Mouse (Mus musculus) kidney, embryonic 16.5 days (tissue): Measurements from ENCODE around the gene Ugt2b35. TPM values are rescaled to one million over a fixed set of nuclear protein-coding genes. Genes with fewer than 3 reads are reported as not detected.
"Not testable (repeated sequence)": the region's sequence is repeated elsewhere in the genome, so short reads cannot be mapped to it uniquely, and the experiment has no call there.

Experiments
- ATAC-seq: fragments of 200-750 bp; cut with Nextera tagmentation; 2 replicates; pipeline ENCODE4 v1.8.0; 2017; ENCODE audit warnings: moderate TSS enrichment; ENCODE audit not compliant: low FRiP score, low TSS enrichment
- H3K27ac ChIP-seq: fragments of 300-500 bp; sonication (generic); 2 replicates; pipeline ENCODE4 v1.5.1; 2014; ENCODE audit warnings: low read length
- H3K27me3 ChIP-seq: fragments of 300-500 bp; sonication (generic); 2 replicates; pipeline ENCODE4 v1.6.1; 2014; ENCODE audit warnings: low read length, control low read depth, mixed read lengths; ENCODE audit not compliant: insufficient read depth
- H3K36me3 ChIP-seq: fragments of 300-500 bp; sonication (generic); 2 replicates; pipeline ENCODE4 v1.6.1; 2014; ENCODE audit warnings: low read length, control low read depth, mixed read lengths; ENCODE audit not compliant: insufficient read depth
- H3K4me1 ChIP-seq: fragments of 300-500 bp; sonication (generic); 2 replicates; pipeline ENCODE4 v1.6.1; 2014; ENCODE audit warnings: low read length, control low read depth, mixed read lengths; ENCODE audit not compliant: insufficient read depth
- H3K4me2 ChIP-seq: fragments of 300-500 bp; sonication (generic); replicated peaks from 2 replicates; pipeline ENCODE4 v1.6.1; 2014; ENCODE audit warnings: low read depth, low read length
- H3K4me3 ChIP-seq: fragments of 300-500 bp; sonication (generic); 2 replicates; pipeline ENCODE4 v1.5.1; 2014; ENCODE audit warnings: mild to moderate bottlenecking, low read length
- H3K9ac ChIP-seq: fragments of 300-500 bp; sonication (generic); replicated peaks from 2 replicates; pipeline ENCODE4 v1.6.1; 2014; ENCODE audit warnings: low read length
- H3K9me3 ChIP-seq: fragments of 300-500 bp; sonication (generic); 2 replicates; pipeline ENCODE4 v1.6.1; 2016; ENCODE audit warnings: low read length, control low read depth
- WGBS: fragments of 180-500 bp; shearing (Covaris S2); extraction: QIAGEN DNeasy Blood & Tissue Kit; methylation state at CpG from one replicate; pipeline ENCODE4 v1.1.7; 2014; 5-methylcytosine and 5-hydroxymethylcytosine counted together
- polyA plus RNA-seq: library from polyadenylated mRNA; unstranded; fragments of >200 nt; fragmentation: Nextera tagmentation; extraction: Ambion mirVana; gene quantifications from 2 replicates; pipeline ENCODE4 v1.2.1, GENCODE M21; 2015

Gene Ugt2b35
- polyA plus RNA-seq: not detected in 2 replicates

- H3K27me3 ChIP-seq: no peaks in the 10 kb centered on the region
- H3K4me3 ChIP-seq: no peak within 1 kb of the TSS
- no peak within 1 kb of the TSS for H3K9ac ChIP-seq
- H3K36me3 ChIP-seq: no peaks in the 10 kb centered on the region
- H3K27ac ChIP-seq: no peak within 1 kb of the TSS
- H3K9me3 ChIP-seq: no peaks in the 10 kb centered on the region
- H3K4me1 ChIP-seq: no peaks in the 10 kb centered on the region
- 69% methylated on average over 4 of the region's 4 CpGs for WGBS
- no peak within 1 kb of the TSS for H3K4me2 ChIP-seq
- ATAC-seq: no peak
These were observed at the start of gene Ugt2b35 for GRCm38 (mm10) chr5:87000395-87001073. Gene Ugt2b35 (plus strand): TSS chr5:87000860.

GRCm38 (mm10) chr5:86960504-86960903, 40.2 kb upstream of the Ugt2b35 start:
- Histone ChIP-seq H3K4me1 (no peaks in the 10 kb centered on the region), H3K27ac (no peak overlapping the region), H3K9ac (no peak overlapping the region), H3K27me3 (no peaks in the 10 kb centered on the region), H3K9me3 (no peaks in the 10 kb centered on the region), H3K36me3 (no peaks in the 10 kb centered on the region), H3K4me2 (no peak overlapping the region), H3K4me3 (no peak overlapping the region)
- WGBS: 79% methylated on average over 3 of the region's 3 CpGs
- ATAC-seq: no peak

GRCm38 (mm10) chr5:86961587-86962358, 38.9 kb upstream of the Ugt2b35 start:
- WGBS: 65% methylated on average over 3 of the region's 3 CpGs
- Histone ChIP-seq H3K4me3 (no peak overlapping the region), H3K4me2 (no peak overlapping the region), H3K36me3 (no peaks in the 10 kb centered on the region), H3K9ac (no peak overlapping the region), H3K27me3 (no peaks in the 10 kb centered on the region), H3K9me3 (no peaks in the 10 kb centered on the region), H3K27ac (no peak overlapping the region), H3K4me1 (no peaks in the 10 kb centered on the region)
- ATAC-seq: peak; percentile 51; the same call in 1 of the 2 replicates

GRCm38 (mm10) chr5:86962849-86963248, 37.8 kb upstream of the Ugt2b35 start:
- WGBS: 22% methylated on average over 1 of the region's 1 CpGs

GRCm38 (mm10) chr5:86967271-86967670, 33.4 kb upstream of the Ugt2b35 start:
- not testable (repeated sequence) for H3K9ac ChIP-seq, H3K4me2 ChIP-seq, H3K4me3 ChIP-seq, H3K36me3 ChIP-seq, H3K27ac ChIP-seq, H3K27me3 ChIP-seq, ATAC-seq, H3K4me1 ChIP-seq, H3K9me3 ChIP-seq
- WGBS: 85% methylated on average over 5 of the region's 5 CpGs

More at GRCm38 (mm10) chr5:86962849-86963248, 37.8 kb upstream of the Ugt2b35 start:
- not testable (repeated sequence) for H3K4me3 ChIP-seq, H3K9ac ChIP-seq, H3K9me3 ChIP-seq, H3K27ac ChIP-seq, H3K27me3 ChIP-seq, ATAC-seq, H3K4me1 ChIP-seq, H3K36me3 ChIP-seq, H3K4me2 ChIP-seq

GRCm38 (mm10) chr5:87004735-87005134, 4.1 kb downstream of the Ugt2b35 start:
- Histone ChIP-seq H3K27ac (no peak overlapping the region), H3K4me1 (no peaks in the 10 kb centered on the region), H3K4me3 (no peak overlapping the region), H3K9me3 (no peaks in the 10 kb centered on the region), H3K9ac (no peak overlapping the region), H3K27me3 (no peaks in the 10 kb centered on the region), H3K4me2 (no peak overlapping the region), H3K36me3 (no peaks in the 10 kb centered on the region)
- no peak for ATAC-seq
- WGBS: 84% methylated on average over 6 of the region's 6 CpGs

GRCm38 (mm10) chr5:87015477-87015876, 14.8 kb downstream of the Ugt2b35 start:
- H3K4me1 ChIP-seq: no peaks in the 10 kb centered on the region
- H3K36me3 ChIP-seq: no peaks in the 10 kb centered on the region
- no peaks in the 10 kb centered on the region for H3K27me3 ChIP-seq
- ATAC-seq: no peak
- H3K27ac ChIP-seq: no peak overlapping the region
- H3K9ac ChIP-seq: no peak overlapping the region
- no peaks in the 10 kb centered on the region for H3K9me3 ChIP-seq
- WGBS: 63% methylated on average over 3 of the region's 3 CpGs
- H3K4me3 ChIP-seq: no peak overlapping the region
- no peak overlapping the region for H3K4me2 ChIP-seq

- no peaks in the 10 kb centered on the region for H3K27me3 ChIP-seq
- H3K9ac ChIP-seq: no peak overlapping the region
- no peak overlapping the region for H3K4me2 ChIP-seq
- H3K4me1 ChIP-seq: no peaks in the 10 kb centered on the region
- H3K4me3 ChIP-seq: no peak overlapping the region
- no peaks in the 10 kb centered on the region for H3K36me3 ChIP-seq
- no peak overlapping the region for H3K27ac ChIP-seq
- H3K9me3 ChIP-seq: no peaks in the 10 kb centered on the region
- WGBS: 75% methylated on average over 3 of the region's 3 CpGs
- ATAC-seq: no peak
These were observed 26.7 kb downstream of the Ugt2b35 start for GRCm38 (mm10) chr5:87027359-87027758.

GRCm38 (mm10) chr5:87030624-87031023, 30.0 kb downstream of the Ugt2b35 start:
- no peak for ATAC-seq
- no peaks in the 10 kb centered on the region for H3K4me1 ChIP-seq
- H3K36me3 ChIP-seq: no peaks in the 10 kb centered on the region
- no peak overlapping the region for H3K4me2 ChIP-seq
- H3K9me3 ChIP-seq: no peaks in the 10 kb centered on the region
- H3K27ac ChIP-seq: no peak overlapping the region
- H3K9ac ChIP-seq: no peak overlapping the region
- no peaks in the 10 kb centered on the region for H3K27me3 ChIP-seq
- WGBS: 82% methylated on average over 1 of the region's 1 CpGs
- no peak overlapping the region for H3K4me3 ChIP-seq
